Mouse (Mus musculus): ENCODE data around the gene Gm10912.
A peak's percentile ranks its signal among the peaks of the same experiment; 100 is the strongest.
"Not testable (repeated sequence)": the region's sequence is repeated elsewhere in the genome, so short reads cannot be mapped to it uniquely, and the experiment has no call there.

The Gm10912 gene

DNA sequence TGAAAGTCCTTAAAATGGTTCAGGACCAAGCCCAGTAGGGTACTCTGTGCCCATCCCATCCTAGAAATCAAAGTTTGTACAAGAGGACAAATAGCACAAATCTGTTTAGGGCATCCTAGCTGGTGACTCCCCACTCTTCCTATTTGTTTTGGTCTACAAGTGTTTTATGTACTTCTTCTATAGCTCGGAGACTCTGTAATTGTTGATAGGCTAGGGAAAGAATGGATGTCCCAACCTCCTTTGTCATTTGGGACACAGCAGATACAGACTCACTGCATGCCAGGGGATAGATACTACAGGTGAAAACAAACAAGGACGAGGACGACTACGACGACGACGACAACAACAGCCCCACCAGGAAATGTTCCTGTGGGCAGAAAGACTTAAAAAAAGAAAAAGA, 2.8 kb downstream of the Gm10912 start, which contains the start of gene Gm10799:
Gene Gm10799 (minus strand): TSS at position 101 of the 400 bp plus-strand sequence.
- DNase-seq (ENCODE audit: low spot score in 2 of 2), result not testable (repeated sequence)

DNA sequence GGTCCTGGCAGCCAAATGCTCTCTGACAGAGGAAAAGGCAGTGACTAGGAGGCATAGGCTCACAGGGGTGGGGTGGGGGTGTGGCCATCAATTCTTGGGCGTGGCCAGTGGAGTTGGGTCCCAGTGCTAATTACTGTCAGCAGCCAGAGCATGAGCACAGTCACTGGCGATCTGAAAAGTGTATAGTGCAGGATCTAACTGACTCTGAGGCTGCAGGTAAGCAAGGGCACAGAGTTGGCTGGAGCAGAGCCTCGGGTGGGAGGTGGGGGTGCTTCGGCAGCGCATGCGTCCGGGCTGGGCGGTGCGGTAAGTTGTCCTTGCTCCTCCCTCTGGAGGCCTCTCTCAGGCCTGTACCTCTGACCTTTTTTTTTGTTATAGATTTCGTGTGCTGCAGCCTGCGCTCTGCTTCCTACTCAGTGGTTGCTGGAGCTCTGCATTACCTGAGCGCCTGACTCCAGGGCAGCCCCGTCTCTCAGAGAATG, 4.1 kb downstream of the Gm10912 start, which contains the start of gene Cd59b:
Gene Cd59b (plus strand): TSS at position 146 of the 482 bp plus-strand sequence.
- DNase-seq (ENCODE audit: low spot score in 2 of 2), result peak in 1 of 2 experiments; percentile 38

DNA sequence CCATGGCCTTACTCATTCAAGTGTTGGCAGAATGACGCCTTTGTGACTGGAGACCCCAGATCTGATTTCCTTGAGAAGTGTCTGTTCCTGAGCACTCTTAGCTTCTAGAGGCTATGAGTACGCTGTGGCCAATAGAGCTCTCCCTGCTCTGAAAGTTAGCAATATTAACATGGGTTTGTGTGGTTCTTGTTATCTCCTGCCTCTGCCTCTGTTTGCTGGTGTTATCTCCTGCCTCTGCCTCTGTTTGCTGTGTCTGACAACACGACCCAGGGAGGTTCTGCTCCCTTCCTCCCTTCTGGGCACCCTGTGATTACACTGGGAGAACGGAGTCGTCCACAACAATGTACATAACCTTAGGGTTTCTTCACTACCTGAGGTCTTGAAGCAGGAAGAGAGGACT, 12.7 kb downstream of the Gm10912 start:
- not testable (repeated sequence) for DNase-seq (ENCODE audit: low spot score in 2 of 2)

DNA sequence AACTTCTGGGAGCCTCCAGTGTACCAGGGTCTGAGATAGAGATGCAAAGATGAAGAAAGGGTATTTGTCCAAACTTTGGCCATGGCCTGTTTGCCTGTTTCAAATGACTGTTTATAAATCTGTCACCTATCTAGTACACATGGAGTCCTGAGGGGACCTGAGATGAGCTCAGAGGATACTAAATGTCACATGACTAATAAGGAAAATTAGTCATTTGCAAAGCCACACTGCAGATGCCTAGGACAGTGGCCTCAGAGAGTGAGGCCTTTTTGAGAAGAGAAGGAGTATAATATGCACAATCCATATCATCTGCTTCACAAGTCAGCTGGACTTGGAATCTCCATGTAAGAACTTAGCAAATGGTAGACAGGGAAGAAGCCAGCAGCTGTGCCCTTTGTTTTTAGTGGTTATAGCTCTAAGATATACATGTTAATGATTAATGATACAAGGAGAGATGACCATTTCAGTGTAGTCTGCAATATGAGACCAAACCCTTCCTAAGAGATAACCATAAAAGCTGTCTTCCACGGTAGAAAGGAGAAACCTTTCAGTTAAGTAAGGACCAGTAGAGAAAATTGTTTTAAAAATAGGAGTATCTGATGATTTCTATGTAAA, 15.9 kb downstream of the Gm10912 start:
- DNase-seq (ENCODE audit: low spot score in 2 of 2), result not testable (repeated sequence)

DNA sequence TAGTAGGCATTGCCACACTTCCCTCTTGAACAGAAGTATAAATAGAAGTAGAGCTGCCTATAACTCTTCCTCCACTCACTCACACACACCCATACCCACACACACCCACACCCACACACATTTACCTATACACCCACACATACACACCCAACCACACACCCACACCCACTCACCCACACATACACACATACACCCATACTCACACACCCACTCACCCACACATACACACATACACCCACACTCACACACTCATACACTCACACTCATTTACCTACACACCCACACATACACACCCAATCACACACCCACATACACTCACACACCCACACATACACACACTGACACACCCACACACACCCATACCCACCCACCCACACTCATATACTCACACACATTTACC, 16.8 kb downstream of the Gm10912 start:
- no peak for DNase-seq (ENCODE audit: low spot score in 2 of 2)

DNA sequence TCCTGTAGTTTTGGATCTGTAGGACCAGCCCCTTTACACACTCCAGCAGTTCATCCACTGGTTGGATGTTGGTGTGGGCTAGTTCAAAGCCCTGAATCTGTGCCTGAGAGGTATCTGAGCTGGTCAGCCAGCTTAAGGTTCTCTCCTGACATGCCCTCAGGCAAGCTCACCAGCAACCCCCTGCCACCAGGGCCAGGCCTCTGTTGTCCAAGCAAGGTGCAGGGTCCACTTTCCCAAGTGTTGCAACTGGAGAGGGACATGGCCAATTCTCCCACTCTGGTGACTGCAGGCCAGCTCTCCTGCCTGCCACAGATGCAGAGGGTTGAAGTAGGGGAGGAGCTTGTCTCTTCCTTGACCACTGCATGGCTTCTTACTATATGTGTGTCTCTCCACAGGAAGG, 18.4 kb downstream of the Gm10912 start:
- not testable (repeated sequence) for DNase-seq (ENCODE audit: low spot score in 2 of 2)

DNA sequence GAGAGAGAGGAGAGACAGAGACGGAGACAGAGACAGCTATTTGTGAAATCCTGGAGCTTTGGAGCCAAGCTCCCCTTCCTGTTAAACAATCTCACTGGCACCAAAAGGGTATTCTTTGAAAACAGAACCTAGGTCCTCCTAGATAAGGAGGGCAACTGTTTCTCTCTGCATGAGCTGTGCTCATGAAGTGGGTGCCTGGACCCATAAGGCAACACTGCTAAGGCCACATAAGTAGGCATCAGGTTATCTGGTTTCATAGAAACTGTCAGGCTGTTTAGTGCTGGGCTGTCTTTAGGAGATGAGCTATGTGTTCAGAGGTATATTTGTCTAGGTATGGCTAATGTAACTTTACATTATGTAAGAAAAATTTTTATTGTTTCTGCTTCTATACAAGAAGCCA, 21.9 kb downstream of the Gm10912 start:
- DNase-seq (ENCODE audit: low spot score in 2 of 2), result not testable (repeated sequence)

DNA sequence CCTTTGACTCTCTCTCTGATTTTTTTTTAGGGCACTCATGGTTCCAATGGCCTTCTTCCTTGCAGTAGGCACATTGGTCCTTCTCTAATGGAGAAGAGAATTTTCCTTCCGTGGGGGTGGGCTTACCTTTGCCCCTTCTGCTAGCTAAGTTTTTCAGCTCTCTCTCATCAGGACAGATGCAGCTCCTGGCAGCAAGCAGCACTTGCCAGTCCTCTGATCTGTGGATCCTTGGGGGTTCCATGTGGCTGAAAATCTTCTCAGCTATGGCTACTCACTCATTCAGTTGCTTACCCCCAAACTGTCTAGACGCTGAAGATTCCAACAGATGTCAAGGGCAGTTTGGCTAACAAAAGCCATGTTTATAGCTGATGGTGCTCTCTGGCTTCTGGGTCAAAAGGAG, 27.7 kb downstream of the Gm10912 start:
- no peak for DNase-seq (ENCODE audit: low spot score in 2 of 2)

DNA sequence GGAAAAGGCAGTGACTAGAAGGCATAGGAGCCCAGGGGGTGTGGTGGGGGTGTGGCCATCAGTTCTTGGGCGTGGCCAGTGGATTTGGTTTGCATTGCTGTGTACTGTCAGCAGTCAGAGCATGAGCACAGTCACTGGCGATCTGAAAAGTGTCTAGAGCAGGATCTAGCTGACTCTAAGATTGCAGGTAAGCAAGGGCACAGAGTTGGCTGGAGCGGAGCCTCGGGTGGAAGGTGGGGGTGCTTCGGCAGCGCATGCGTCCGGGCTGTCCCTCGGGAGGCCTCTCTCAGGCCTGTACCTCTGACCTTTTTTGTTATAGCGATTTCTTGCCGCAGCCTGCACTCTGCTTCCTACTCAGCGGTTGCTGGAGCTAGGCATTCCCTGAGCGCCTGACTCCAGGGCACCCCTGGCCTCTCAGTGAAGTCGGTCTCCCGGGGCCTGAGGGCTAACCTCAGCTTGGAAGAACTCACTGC, 30.2 kb downstream of the Gm10912 start, which contains the start of gene Cd59a:
Gene Cd59a (plus strand): TSS at position 61 of the 473 bp plus-strand sequence.
- DNase-seq (ENCODE audit: low spot score in 2 of 2), result peak; percentile 65 to 77

DNA sequence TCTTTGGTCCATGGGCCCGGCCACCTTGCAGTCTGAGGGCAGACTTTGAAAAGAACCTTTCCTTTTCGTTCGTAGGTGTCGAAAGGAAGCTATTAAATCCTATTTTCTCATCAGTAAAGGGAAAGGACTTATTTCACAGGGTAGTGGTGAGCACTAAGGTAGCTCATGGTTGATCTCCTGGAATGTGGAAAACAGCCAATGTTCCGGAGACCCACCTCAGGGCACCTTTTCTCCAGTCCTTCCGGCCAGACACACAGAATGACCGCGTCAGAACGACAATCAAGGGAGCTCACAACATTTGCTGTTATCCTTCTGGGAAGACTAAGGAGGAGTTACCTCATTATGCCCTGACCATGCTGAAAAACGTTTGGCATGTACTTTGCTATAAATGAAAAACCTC, 30.6 kb downstream of the Gm10912 start:
- DNase-seq (ENCODE audit: low spot score in 2 of 2), result no peak

DNA sequence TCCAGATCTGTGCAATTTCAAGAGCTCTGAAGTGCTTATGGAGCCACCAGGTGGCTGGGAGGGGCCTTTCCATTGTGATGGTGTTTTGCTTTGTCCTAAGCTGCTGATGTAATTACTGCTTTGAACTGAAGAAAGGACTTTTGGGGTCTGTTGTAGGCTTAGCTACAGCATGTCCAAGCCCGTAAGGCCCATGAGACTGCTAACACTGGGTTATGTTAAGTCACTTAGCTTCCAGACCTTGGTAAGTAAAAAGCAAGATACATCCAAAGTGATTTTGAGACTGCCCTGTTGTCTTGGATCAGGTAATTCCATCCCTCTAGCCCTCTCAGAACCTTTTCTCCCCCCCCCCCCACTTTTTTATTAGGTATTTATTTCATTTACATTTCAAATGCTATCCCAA, 31.2 kb downstream of the Gm10912 start:
- DNase-seq (ENCODE audit: low spot score in 2 of 2), result not testable (repeated sequence)

DNA sequence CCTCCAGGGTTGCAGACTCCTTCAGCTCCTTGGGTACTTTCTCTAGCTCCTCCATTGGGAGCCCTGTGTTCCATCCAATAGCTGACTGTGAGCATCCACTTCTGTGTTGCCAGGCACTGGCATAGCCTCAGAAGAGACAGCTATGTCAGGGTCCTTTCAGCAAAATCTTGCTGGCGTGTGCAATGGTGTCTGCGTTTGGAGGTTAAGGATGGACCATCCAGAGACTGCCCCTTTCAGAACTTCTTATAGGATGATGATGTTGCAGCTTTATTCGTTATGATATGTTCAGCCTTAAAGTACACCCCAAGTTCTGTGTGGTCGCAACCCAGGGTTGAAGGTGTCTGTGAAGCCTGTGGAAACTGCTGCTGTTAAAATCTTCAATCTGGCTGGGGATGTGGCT, 31.8 kb downstream of the Gm10912 start:
- DNase-seq (ENCODE audit: low spot score in 2 of 2), result not testable (repeated sequence)

DNA sequence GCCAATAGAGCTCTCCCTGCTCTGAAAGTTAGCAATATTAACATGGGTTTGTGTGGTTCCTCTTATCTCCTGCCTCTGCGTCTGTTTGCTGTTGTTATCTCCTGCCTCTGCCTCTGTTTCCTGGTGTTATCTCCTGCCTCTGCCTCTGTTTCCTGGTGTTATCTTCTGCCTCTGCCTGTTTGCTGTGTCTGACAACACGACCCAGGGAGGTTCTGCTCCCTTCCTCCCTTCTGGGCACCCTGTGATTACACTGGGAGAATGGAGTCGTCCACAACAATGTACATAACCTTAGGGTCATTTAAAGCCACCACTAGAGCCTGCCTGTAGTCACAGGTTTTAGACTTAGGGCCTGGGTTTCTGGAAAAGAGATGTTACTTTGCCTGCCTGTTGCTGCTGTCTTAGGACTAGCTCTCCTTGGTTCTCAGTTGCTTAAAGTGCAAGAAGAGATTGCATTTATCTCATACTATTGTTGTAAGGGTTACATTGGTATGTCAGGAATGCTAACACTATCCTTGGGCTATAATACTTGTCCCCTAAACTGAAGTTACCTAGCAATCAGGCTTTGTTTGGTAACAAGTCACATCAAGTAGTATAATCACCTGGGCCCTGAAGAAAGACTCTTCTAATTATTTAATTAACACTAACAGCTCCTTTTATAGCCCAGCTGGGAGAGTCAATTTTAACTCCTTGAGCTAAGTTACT, 33.1 kb downstream of the Gm10912 start:
- DNase-seq (ENCODE audit: low spot score in 2 of 2), result no peak

DNA sequence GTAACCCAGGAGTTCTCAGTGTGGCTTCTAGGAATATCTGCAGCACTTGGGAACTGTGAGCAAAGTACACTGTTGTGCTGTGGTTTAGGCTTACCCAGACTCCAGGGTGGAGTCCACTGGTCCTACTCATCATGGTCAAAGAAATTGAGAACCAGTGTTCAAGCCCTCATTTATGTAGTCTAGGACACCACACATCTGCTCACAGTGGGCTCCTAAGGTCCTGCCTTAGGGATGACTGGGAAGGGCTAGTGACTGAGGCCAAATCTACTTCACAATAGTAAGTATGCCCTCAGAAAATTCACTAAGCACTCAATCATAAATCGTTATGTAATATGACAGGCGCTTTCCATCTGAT, 33.6 kb downstream of the Gm10912 start:
- no peak for DNase-seq (ENCODE audit: low spot score in 2 of 2)

DNA sequence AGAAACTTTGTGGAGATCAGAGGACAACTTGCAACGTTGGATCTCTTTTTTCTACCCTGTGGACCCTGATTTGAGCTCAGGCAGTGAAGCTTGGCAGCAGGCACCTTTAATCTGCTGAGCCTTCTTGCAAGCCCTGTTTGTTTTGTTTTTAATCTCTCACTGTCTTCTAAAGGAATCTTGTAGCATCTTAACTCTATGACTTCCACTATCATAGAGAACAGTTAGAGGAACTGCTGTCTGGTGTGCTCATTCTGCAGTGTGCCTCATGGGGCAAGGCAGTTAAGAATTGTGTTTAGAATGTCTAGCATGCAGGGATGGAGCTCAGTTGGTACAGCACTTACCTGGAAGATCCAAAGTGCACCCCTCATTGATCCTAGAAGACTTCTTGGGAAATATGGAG, 34.3 kb downstream of the Gm10912 start:
- no peak for DNase-seq (ENCODE audit: low spot score in 2 of 2)

DNA sequence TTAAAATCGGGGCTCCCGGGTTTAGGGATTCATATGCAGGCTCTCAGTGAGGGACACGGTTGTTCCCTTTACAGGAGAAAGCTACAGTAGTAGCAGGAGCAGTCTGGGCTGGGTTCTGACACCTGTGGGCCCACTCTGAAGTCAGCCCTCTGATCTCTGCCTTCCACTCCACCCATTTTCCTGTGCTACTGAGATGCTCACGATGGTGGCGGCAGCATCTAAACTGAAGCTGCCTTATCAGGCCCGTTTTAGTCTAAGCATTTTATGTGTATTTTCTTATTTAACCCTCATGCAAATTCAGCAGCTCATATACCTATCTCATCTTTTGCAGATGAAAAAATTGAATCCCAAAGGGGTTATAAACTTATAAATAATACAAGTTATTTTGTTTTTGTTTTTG, 39.2 kb downstream of the Gm10912 start:
- DNase-seq (ENCODE audit: low spot score in 2 of 2), result no peak

DNA sequence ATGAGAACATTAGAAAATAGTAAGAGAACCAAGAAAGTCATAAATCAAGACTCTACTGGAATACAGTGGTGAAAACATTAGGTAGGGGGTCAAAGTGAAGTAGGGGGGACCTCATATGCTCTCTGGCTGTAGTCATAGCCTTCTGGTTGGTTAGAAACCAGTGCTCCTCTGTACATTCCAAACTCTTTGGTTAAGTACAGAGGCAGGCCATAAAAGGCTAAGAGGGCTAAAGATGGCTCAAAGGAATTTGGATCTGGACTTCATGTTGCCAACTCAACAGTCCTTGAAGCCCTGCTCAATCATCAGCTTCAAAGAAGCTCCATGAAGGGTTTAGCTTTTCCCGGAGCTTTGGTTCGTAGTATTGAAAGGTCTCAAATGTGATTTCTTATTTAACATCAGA, 43.4 kb downstream of the Gm10912 start:
- not testable (repeated sequence) for DNase-seq (ENCODE audit: low spot score in 2 of 2)

DNA sequence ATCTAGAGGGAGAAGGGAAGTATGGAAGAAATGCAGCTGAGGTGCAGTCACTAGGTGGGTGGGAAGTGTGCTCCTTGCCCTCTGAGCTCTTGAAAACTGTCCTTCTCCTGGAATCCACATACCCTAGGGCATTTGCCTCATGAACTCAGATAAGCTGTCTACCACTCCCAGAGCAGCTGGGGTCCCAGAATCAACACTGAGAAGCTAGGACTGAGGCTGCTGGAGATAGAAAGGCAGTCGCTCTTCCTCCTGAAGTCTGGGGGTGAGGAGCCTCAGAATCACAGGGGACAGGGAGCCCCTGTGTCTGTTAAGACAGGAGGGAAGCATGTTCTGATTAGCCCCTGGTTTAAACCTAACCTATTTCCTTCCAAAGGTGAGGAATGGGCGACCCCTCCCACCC, 43.9 kb downstream of the Gm10912 start:
- no peak for DNase-seq (ENCODE audit: low spot score in 2 of 2)

DNA sequence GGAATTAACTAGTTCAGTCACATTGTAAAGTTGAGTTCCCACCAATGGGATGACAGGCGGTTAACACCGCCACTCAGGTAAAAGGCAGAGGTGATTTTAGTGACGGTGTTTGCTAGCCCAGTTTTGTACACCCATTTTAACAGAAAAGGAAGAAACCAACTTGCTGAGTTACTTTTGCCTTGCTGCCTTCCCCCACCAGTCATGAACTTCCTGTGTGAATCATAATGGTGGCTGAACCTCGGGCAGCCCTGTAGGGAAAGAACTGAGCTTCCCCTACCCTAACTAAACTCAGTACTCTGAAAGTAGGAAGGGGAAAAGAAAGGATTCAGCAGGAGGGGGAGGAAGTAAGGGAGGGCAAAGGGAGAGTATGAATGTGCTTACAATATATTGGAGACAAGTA, 44.4 kb downstream of the Gm10912 start:
- no peak for DNase-seq (ENCODE audit: low spot score in 2 of 2)

DNA sequence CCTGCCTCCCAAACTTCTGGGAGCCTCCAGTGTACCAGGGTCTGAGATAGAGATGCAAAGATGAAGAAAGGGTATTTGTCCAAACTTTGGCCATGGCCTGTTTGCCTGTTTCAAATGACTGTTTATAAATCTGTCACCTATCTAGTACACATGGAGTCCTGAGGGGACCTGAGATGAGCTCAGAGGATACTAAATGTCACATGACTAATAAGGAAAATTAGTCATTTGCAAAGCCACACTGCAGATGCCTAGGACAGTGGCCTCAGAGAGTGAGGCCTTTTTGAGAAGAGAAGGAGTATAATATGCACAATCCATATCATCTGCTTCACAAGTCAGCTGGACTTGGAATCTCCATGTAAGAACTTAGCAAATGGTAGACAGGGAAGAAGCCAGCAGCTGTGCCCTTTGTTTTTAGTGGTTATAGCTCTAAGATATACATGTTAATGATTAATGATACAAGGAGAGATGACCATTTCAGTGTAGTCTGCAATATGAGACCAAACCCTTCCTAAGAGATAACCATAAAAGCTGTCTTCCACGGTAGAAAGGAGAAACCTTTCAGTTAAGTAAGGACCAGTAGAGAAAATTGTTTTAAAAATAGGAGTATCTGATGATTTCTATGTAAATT, 45.7 kb downstream of the Gm10912 start:
- DNase-seq (ENCODE audit: low spot score in 2 of 2), result not testable (repeated sequence)

DNA sequence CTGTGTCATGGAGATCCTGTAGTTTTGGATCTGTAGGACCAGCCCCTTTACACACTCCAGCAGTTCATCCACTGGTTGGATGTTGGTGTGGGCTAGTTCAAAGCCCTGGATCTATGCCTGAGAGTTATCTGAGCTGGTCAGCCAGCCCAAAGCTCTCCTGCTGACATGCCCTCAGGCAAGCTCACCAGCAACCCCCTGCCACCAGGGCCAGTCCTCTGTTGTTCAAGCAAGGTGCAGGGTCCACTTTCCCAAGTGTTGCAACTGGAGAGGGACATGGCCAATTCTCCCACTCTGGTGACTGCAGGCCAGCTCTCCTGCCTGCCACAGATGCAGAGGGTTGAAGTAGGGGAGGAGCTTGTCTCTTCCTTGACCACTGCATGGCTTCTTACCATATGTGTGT, 47.9 kb downstream of the Gm10912 start:
- not testable (repeated sequence) for DNase-seq (ENCODE audit: low spot score in 2 of 2)

DNA sequence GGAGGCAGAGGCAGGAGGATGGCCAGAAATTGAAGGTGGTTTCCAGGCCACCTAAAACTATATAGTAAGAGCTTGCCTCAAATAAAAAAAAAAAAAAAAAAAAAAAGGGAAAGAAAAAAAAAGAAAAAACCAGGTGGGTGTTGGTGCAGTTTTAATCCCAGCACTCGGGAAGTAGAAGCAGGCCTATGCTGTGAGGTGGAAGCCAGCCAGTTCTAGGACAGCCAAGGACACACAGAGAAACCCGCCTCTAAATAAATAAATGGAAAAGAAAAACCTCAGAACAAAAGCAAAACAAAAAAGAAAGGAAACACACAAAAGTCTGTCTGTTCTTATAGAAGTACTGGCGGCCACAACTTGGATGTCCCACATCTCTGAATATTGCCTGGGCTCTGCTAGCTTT, 49.3 kb downstream of the Gm10912 start:
- no peak for DNase-seq (ENCODE audit: low spot score in 2 of 2)
